Mouse (Mus musculus): ENCODE measurements around the gene Hist1h3c. TPM values are rescaled to one million over a fixed set of nuclear protein-coding genes. Genes with fewer than 3 reads are reported as not detected.
"Not testable (repeated sequence)": the region's sequence is repeated elsewhere in the genome, so short reads cannot be mapped to it uniquely, and the experiment has no call there.

Gene Hist1h3c
- polyA plus RNA-seq, 1 experiment from 2014 or later, result 0.73 TPM

GRCm38 (mm10) chr13:23730479-23730878, 14.9 kb downstream of the Hist1h3c start:
- CTCF ChIA-PET, result interaction anchor here (3.3 to 4.6 kb wide), 2 partner anchors 22 to 29 kb away, joined by 21 to 23 read pairs; no protein-coding TSS in a partner anchor
- peak; percentile 82 for ATAC-seq
- H3K27me3 ChIP-seq, result no peaks in the 10 kb centered on the region
- no peak for TF ChIP-seq CTCF (IDR thresholded peaks at IDR 0.05)
- peak; percentile 91 for DNase-seq (ENCODE audit: low read depth, low spot score)
- POLR2A ChIA-PET, result interaction anchor here (0.6 to 1.2 kb wide), 3 partner anchors 30 to 41 kb away, joined by 3 to 4 read pairs (median 3); no protein-coding TSS in a partner anchor
- in situ Hi-C loops (cut with MboI; ENCODE audit: low pct_unique_long_range_greater_than_20kb), result loop anchor here (10.0 to 25.0 kb wide), 2 partner anchors 106 to 293 kb away; partner anchors contain the start of genes Hist1h1e and Hist1h2be

- DNase-seq (ENCODE audit: low read depth, low spot score), result no peak
Measured at GRCm38 (mm10) chr13:23729706-23730105, 15.7 kb downstream of the Hist1h3c start.

GRCm38 (mm10) chr13:23729192-23729525, 16.2 kb downstream of the Hist1h3c start:
- ATAC-seq (no peak), DNase-seq (ENCODE audit: low read depth, low spot score) (no peak)
- no peaks in the 10 kb centered on the region for H3K27me3 ChIP-seq
- TF ChIP-seq CTCF (IDR thresholded peaks at IDR 0.05), result no peak
- POLR2A ChIA-PET, result no interaction called here
- in situ Hi-C loops (cut with MboI; ENCODE audit: low pct_unique_long_range_greater_than_20kb), result loop anchor here (25.0 kb wide), 1 partner anchor 292 kb away; no protein-coding TSS in a partner anchor
- CTCF ChIA-PET, result interaction anchor here (3.3 to 4.6 kb wide), 2 partner anchors 21 to 28 kb away, joined by 21 to 23 read pairs; no protein-coding TSS in a partner anchor

More at GRCm38 (mm10) chr13:23729706-23730105, 15.7 kb downstream of the Hist1h3c start:
- in situ Hi-C loops (cut with MboI; ENCODE audit: low pct_unique_long_range_greater_than_20kb), result loop anchor here (10.0 to 25.0 kb wide), 2 partner anchors 105 to 292 kb away; partner anchors contain the start of genes Hist1h1e and Hist1h2be
- H3K27me3 ChIP-seq, result no peaks in the 10 kb centered on the region
- TF ChIP-seq CTCF (IDR thresholded peaks at IDR 0.05), result no peak
- ATAC-seq, result no peak
- ChIA-PET CTCF (interaction anchor here (3.3 to 4.6 kb wide), 2 partner anchors 21 to 28 kb away, joined by 21 to 23 read pairs; no protein-coding TSS in a partner anchor), POLR2A (interaction anchor here (0.7 to 0.8 kb wide), 2 partner anchors 17 to 40 kb away, joined by 3 read pairs; no protein-coding TSS in a partner anchor)

- no peak for TF ChIP-seq CTCF (IDR thresholded peaks at IDR 0.05)
- CTCF ChIA-PET, result interaction anchor here (3.3 kb wide), 1 partner anchor 27 kb away, joined by 23 read pairs; no protein-coding TSS in a partner anchor
- no peak for ATAC-seq
- in situ Hi-C loops (cut with MboI; ENCODE audit: low pct_unique_long_range_greater_than_20kb), result loop anchor here (25.0 kb wide), 1 partner anchor 291 kb away; no protein-coding TSS in a partner anchor
- DNase-seq (ENCODE audit: low read depth, low spot score), result no peak
- H3K27me3 ChIP-seq, result no peaks in the 10 kb centered on the region
- POLR2A ChIA-PET, result no interaction called here
Measured at GRCm38 (mm10) chr13:23728472-23729191, 16.8 kb downstream of the Hist1h3c start.

- no peak for DNase-seq (ENCODE audit: low read depth, low spot score)
- ATAC-seq, result no peak
- POLR2A ChIA-PET, result no interaction called here
- H3K27me3 ChIP-seq, result no peaks in the 10 kb centered on the region
- TF ChIP-seq CTCF (IDR thresholded peaks at IDR 0.05), result no peak
- CTCF ChIA-PET, result interaction anchor here (1.0 kb wide), 1 partner anchor 23 kb away, joined by 3 read pairs; no protein-coding TSS in a partner anchor
- in situ Hi-C loops (cut with MboI; ENCODE audit: low pct_unique_long_range_greater_than_20kb), result loop anchor here (25.0 kb wide), 1 partner anchor 288 kb away; no protein-coding TSS in a partner anchor
Measured at GRCm38 (mm10) chr13:23725213-23725612, 20.2 kb downstream of the Hist1h3c start.

GRCm38 (mm10) chr13:23724239-23724638, 21.2 kb downstream of the Hist1h3c start:
- no peak for ATAC-seq
- in situ Hi-C loops (cut with MboI; ENCODE audit: low pct_unique_long_range_greater_than_20kb), result no loop called here

GRCm38 (mm10) chr13:23717593-23718245, 27.7 kb downstream of the Hist1h3c start:
- POLR2A ChIA-PET; DNase-seq (ENCODE audit: low read depth, low spot score); ATAC-seq; in situ Hi-C loops (cut with MboI; ENCODE audit: low pct_unique_long_range_greater_than_20kb); H3K27me3 ChIP-seq: not testable (repeated sequence)
- CTCF ChIA-PET, result interaction anchor here (1.1 to 1.5 kb wide), 3 partner anchors 8 to 16 kb away, joined by 3 to 4 read pairs (median 4); no protein-coding TSS in a partner anchor

More at GRCm38 (mm10) chr13:23724239-23724638, 21.2 kb downstream of the Hist1h3c start:
- CTCF ChIA-PET, result interaction anchor here (0.8 to 1.1 kb wide), 2 partner anchors 10 to 12 kb away, joined by 3 read pairs; no protein-coding TSS in a partner anchor
- TF ChIP-seq CTCF (IDR thresholded peaks at IDR 0.05), result no peak
- DNase-seq (ENCODE audit: low read depth, low spot score), result no peak
- POLR2A ChIA-PET, result no interaction called here
- no peaks in the 10 kb centered on the region for H3K27me3 ChIP-seq

GRCm38 (mm10) chr13:23717176-23717575, 28.2 kb downstream of the Hist1h3c start:
- ChIA-PET POLR2A (no interaction called here), CTCF (interaction anchor here (1.1 to 1.5 kb wide), 2 partner anchors 13 to 16 kb away, joined by 4 read pairs; no protein-coding TSS in a partner anchor)
- no peak for DNase-seq (ENCODE audit: low read depth, low spot score)
- in situ Hi-C loops (cut with MboI; ENCODE audit: low pct_unique_long_range_greater_than_20kb), result no loop called here
- no peak for TF ChIP-seq CTCF (IDR thresholded peaks at IDR 0.05)
- no peaks in the 10 kb centered on the region for H3K27me3 ChIP-seq
- ATAC-seq, result no peak

- CTCF ChIA-PET, result no interaction called here
Measured at GRCm38 (mm10) chr13:23716261-23717042, 28.9 kb downstream of the Hist1h3c start.

More at GRCm38 (mm10) chr13:23716261-23717042, 28.9 kb downstream of the Hist1h3c start:
- ATAC-seq (no peak), DNase-seq (ENCODE audit: low read depth, low spot score) (no peak)
- in situ Hi-C loops (cut with MboI; ENCODE audit: low pct_unique_long_range_greater_than_20kb), result no loop called here
- POLR2A ChIA-PET, result no interaction called here
- TF ChIP-seq CTCF (IDR thresholded peaks at IDR 0.05), result no peak
- no peaks in the 10 kb centered on the region for H3K27me3 ChIP-seq

Measured in Patski (cell line).